Mouse (Mus musculus): Measurements from ENCODE around the gene Spock1. TPM values are rescaled to one million over a fixed set of nuclear protein-coding genes. Genes with fewer than 3 reads are reported as not detected.

Spock1 gene
- not detected for total RNA-seq (2023)

DNA sequence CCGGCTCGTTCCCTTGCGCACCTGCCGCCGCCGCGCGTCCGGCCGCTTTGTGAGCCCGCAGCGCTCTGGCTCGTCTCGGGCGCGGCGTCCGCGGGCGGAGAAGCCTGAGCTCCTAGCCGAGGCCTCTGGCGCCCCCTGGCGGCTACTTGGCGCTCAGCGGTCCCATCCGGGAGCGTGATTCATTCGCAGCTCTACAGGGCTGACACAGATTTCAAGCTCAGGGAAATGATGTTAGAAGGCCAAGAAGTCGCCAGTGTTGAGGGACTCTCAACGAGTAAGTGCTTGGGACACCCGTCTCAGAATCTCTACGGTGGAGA, at the start of gene Spock1:
Gene Spock1 (minus strand): TSS at position 67 of the 317 bp plus-strand sequence.

Other genes with a start within 250 kb of the Spock1 start
- gene Klhl3, start 205.3 kb upstream of the Spock1 start, total RNA-seq (2023): 11.4 TPM
- gene Hnrnpa0, start 220.2 kb upstream of the Spock1 start, total RNA-seq (2023): 172 TPM
- 96.7 TPM for gene Idnk, start 249.3 kb upstream of the Spock1 start, total RNA-seq (2023)